Mouse (Mus musculus) limb, embryonic 10.5 days (tissue): Measurements from ENCODE around the gene Sema4a. TPM values are rescaled to one million over a fixed set of nuclear protein-coding genes. Genes with fewer than 3 reads are reported as not detected.

ENCODE experiments used
- DNase-seq: peaks from one replicate; pipeline ENCODE4 v3.0.0-alpha.2; 2017; ENCODE audit warnings: low spot score
- H3K27ac ChIP-seq: fragments of 300-500 bp; sonication (generic); 2 replicates; pipeline ENCODE4 v1.5.1; 2016; ENCODE audit warnings: mild to moderate bottlenecking
- H3K27me3 ChIP-seq: fragments of 300-500 bp; sonication (generic); 2 replicates; pipeline ENCODE4 v1.6.1; 2016; ENCODE audit warnings: low read depth, mild to moderate bottlenecking; ENCODE audit not compliant: poor library complexity, severe bottlenecking
- H3K36me3 ChIP-seq: fragments of 300-500 bp; sonication (generic); 2 replicates; pipeline ENCODE4 v1.6.1; 2016; ENCODE audit warnings: mild to moderate bottlenecking, moderate library complexity
- H3K4me1 ChIP-seq: fragments of 300-500 bp; sonication (generic); 2 replicates; pipeline ENCODE4 v1.6.1; 2016
- H3K4me3 ChIP-seq: fragments of 300-500 bp; sonication (generic); 2 replicates; pipeline ENCODE4 v1.5.1; 2016; ENCODE audit warnings: mild to moderate bottlenecking, moderate library complexity
- H3K9me3 ChIP-seq: fragments of 300-500 bp; sonication (generic); replicated peaks from 2 replicates; pipeline ENCODE4 v1.6.1; 2016; ENCODE audit warnings: mild to moderate bottlenecking
- WGBS: fragments of 180-500 bp; shearing (Covaris S2); methylation state at CpG from one replicate; pipeline ENCODE4 v1.1.7; 2016; 5-methylcytosine and 5-hydroxymethylcytosine counted together
- polyA plus RNA-seq: library from polyadenylated mRNA; unstranded; fragments of >200 nt; fragmentation: Nextera tagmentation; extraction: Ambion mirVana; gene quantifications from 2 replicates; pipeline ENCODE4 v1.2.1, GENCODE M21; 2016

Gene Sema4a
- 4.7 and 6.7 TPM in 2 replicates for polyA plus RNA-seq

DNA sequence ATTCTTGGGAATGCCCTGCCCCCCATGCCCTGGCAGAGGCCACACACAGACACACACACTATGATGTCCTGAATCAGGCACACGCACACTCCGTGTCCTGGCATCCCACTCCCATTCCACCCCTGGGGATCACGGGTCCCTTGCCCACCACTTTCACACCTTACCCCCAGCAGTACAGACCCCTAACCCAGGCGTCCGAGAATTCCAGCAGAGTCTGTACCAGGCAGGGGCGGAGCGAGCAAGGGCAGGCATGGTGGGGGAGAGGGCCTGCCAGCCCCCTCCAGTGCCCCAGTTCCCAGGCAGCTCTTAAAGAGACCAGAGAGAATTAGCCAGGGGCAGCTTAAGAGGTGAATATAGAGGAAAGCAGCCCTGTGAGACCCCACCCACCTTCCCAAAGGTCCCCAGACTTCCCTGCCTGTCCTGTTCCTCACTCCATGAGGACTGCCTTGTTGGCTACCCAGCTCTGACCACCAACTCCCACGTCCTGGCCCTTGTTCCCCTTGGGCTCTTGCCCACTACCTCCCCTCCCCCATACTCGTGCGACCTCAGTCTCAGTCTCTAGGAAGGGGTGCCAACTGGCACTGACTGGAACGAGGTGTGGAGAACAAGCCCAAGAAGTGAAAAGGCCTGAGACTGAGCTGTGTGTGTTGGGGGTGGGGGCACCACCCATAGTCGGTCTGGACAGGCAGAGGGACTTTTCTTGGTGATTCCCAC is at the start of gene Sema4a:
Sema4a (minus strand) TSS at position 200 of the 714 bp plus-strand sequence.
- Histone ChIP-seq H3K4me3 (0 out of 2 replicates have a peak within 1 kb of the TSS, but pooled peaks have one; percentile 15), H3K27ac (peak within 1 kb of the TSS; percentile 36), H3K4me1 (peaks cover 30% of the 10 kb centered on the region), H3K36me3 (no peaks in the 10 kb centered on the region), H3K9me3 (no peaks in the 10 kb centered on the region), H3K27me3 (peaks cover 58% of the 10 kb centered on the region)
- 43% methylated on average over 12 of the region's 12 CpGs for WGBS
- no peak for DNase-seq

GRCm38 (mm10) chr3:88509692-88510420 is 48.9 kb upstream of the Sema4a start, which contains the start of gene Lmna:
Lmna (minus strand) TSS chr3:88509956.
- 0 out of 2 replicates have a peak, but pooled peaks cover 1% of the 10 kb centered on the region for H3K27me3 ChIP-seq
- H3K9me3 ChIP-seq, result no peaks in the 10 kb centered on the region
- H3K27ac ChIP-seq, result peak within 1 kb of the TSS; percentile 91
- H3K4me1 ChIP-seq, result peaks cover 69% of the 10 kb centered on the region
- 1% methylated on average over 31 of the region's 31 CpGs for WGBS
- DNase-seq, result peak; percentile 96
- H3K36me3 ChIP-seq, result no peaks in the 10 kb centered on the region
- peak within 1 kb of the TSS; percentile 50 for H3K4me3 ChIP-seq

DNA sequence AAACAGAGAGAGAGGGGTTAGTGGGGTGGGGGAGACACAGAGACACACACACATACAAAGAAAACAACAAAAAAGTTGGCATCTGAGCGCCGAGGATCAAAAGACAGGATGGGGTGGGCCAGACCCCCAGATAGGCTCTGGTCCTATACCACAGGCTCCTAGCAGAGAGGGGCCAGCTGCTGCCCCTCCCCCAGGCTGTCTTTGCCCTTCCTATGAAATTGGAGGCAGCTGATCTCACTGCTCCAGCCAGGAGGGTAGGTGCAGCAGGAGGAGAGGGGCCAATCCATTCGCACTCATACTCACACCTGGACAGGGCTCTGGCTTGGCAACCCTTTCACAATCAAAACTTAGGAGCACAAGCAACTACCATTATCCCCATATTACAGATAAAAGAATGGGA is 48.3 kb upstream of the Sema4a start:
- Histone ChIP-seq H3K4me3 (peak overlapping the region; percentile 50), H3K4me1 (peaks cover 70% of the 10 kb centered on the region), H3K9me3 (no peaks in the 10 kb centered on the region), H3K27me3 (0 out of 2 replicates have a peak, but pooled peaks cover 4% of the 10 kb centered on the region), H3K27ac (peak overlapping the region; percentile 91), H3K36me3 (no peaks in the 10 kb centered on the region)
- 78% methylated on average over 3 of the region's 3 CpGs for WGBS
- no peak for DNase-seq

DNA sequence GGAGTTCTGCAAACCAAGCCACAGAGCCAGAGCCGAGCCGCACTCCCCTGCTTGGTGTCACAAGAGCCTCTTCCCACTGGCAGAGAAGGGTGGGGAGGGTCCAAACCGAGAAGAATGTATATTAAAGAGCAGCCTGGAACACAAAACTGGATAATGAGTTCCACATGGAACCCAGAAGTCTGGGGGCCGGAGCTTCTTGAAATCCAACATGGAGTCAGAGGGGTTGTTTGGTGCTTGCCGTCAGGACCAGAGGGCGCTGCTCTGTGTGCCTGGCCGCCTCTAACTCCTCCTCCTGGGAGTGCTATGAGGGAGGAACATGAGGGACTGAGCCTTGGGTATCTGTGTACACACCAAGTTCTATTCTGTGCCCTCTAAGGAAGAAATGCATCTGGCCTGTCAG is 44.8 kb upstream of the Sema4a start:
- WGBS, result 28% methylated on average over 7 of the region's 7 CpGs
- Histone ChIP-seq H3K9me3 (no peaks in the 10 kb centered on the region), H3K4me1 (peaks cover 63% of the 10 kb centered on the region), H3K36me3 (0 out of 2 replicates have a peak, but pooled peaks cover 2% of the 10 kb centered on the region), H3K27me3 (peaks cover 39% of the 10 kb centered on the region), H3K4me3 (peak overlapping the region; percentile 21; the same call in 1 of the 2 replicates), H3K27ac (peak overlapping the region; percentile 81)
- no peak for DNase-seq

GRCm38 (mm10) chr3:88505081-88505480 is 44.1 kb upstream of the Sema4a start:
- H3K27ac ChIP-seq, result peak overlapping the region; percentile 81
- WGBS, result 77% methylated on average over 6 of the region's 6 CpGs

DNA sequence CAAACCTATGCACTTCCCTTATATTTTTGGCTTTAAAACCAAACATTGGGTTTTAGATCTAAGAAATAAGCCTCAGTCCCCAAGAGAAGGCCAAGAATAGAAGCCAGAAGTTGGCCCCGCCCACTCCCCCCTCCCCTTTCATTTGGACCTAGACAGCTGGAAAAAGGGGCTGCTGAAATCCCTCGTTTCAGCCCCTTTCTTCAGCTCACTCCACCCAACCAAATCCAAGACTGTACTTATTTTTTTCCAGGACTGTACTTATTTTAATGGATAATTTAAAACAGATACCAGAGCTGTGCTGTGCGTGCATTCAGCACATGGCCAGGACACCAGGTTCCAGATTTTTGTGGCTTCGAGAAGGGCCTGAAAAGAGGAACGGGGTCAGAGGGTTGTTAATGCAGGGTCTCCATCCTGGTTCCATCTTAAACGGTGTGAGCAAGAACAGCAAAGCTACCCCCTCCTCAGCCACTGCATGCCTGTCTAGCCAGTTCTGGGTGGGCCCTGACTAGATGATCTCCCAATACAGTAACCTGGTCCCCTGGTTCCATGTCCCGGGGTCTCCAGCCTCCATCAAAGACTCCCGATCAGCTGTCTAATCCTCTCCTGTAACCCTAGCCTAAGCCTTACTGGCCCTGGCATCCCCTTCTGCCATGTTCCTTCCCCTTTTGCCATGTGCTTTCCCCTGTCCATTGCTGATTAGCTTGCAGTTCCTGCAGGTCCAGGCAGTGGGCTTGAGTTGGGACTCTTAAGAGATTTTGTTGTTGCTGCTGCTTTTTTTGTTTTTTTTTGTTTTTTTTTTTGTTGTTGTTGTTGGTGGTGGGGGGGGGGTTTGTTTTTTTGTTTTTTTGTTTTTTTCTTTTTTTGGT is 43.1 kb upstream of the Sema4a start:
- Histone ChIP-seq H3K27me3 (peaks cover 48% of the 10 kb centered on the region), H3K9me3 (no peaks in the 10 kb centered on the region), H3K27ac (peak overlapping the region; percentile 42; the same call in 1 of the 2 replicates), H3K4me1 (peaks cover 47% of the 10 kb centered on the region), H3K36me3 (0 out of 2 replicates have a peak, but pooled peaks cover 2% of the 10 kb centered on the region), H3K4me3 (no peak overlapping the region)
- WGBS, result 53% methylated on average over 8 of the region's 8 CpGs
- no peak for DNase-seq

More at GRCm38 (mm10) chr3:88505081-88505480, 44.1 kb upstream of the Sema4a start:
- Histone ChIP-seq H3K4me3 (no peak overlapping the region), H3K4me1 (peaks cover 57% of the 10 kb centered on the region), H3K36me3 (0 out of 2 replicates have a peak, but pooled peaks cover 2% of the 10 kb centered on the region), H3K9me3 (no peaks in the 10 kb centered on the region), H3K27me3 (peaks cover 46% of the 10 kb centered on the region)
- DNase-seq, result no peak

- Histone ChIP-seq H3K9me3 (no peaks in the 10 kb centered on the region), H3K27ac (no peak overlapping the region), H3K4me3 (peak overlapping the region; percentile 64), H3K27me3 (peaks cover 48% of the 10 kb centered on the region), H3K36me3 (0 out of 2 replicates have a peak, but pooled peaks cover 2% of the 10 kb centered on the region), H3K4me1 (peaks cover 46% of the 10 kb centered on the region)
- no peak for DNase-seq
- WGBS, result 21% methylated on average over 4 of the region's 4 CpGs
These were observed 42.5 kb upstream of the Sema4a start for GRCm38 (mm10) chr3:88503505-88503863.

DNA sequence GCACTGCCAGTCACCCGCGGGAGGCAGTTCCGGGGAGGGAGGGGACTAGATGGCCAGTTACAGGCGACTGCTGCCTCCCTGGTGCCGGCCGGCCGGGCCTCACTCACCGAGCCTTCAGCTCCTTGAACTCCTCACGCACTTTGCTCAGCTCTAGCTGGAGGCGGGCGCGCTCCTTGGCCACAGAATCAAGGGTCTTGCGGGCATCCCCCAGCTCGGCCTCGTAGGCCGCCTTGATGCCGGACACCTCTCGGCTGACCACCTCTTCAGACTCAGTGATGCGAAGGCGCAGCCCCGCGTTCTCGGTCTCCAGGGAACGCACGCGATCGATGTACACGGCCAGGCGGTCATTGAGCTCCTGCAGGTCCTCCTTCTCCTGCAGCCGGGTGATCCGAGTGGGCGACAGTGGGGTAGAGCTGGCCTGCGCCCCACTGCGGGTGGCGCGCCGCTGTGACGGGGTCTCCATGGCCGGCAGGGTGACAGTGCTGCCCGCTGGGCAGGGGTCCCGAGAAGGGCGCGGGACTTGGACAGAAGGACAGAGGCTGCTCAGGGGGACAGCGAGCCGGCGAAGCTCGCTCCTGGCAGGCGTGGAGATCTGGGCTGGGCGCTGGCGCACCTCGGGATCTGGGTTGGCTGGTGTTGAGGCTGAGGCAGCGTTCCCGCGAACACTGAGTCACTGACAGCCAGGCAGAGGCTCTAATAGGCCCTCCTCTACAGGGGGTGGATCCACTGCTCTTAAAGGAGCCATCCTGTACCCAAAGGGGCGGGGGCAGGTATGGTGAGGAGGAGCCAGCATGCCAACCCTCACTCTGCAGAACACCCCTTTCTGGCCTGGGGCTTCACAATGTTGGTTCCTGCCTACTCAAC is 41.9 kb upstream of the Sema4a start:
- Histone ChIP-seq H3K4me1 (peaks cover 46% of the 10 kb centered on the region), H3K27me3 (peaks cover 48% of the 10 kb centered on the region)

GRCm38 (mm10) chr3:88502031-88502571 is 41.1 kb upstream of the Sema4a start:
- 11% methylated on average over 11 of the region's 11 CpGs for WGBS
- Histone ChIP-seq H3K36me3 (0 out of 2 replicates have a peak, but pooled peaks cover 2% of the 10 kb centered on the region), H3K9me3 (no peaks in the 10 kb centered on the region), H3K27ac (peak overlapping the region; percentile 73), H3K4me3 (peak overlapping the region; percentile 64), H3K4me1 (peaks cover 47% of the 10 kb centered on the region), H3K27me3 (peaks cover 48% of the 10 kb centered on the region)
- DNase-seq, result no peak

More for the DNA sequence above, 41.9 kb upstream of the Sema4a start:
- peak; percentile 70 for DNase-seq
- peak overlapping the region; percentile 64 for H3K4me3 ChIP-seq
- WGBS, result under 1% methylated on average over 55 of the region's 55 CpGs
- H3K36me3 ChIP-seq, result 0 out of 2 replicates have a peak, but pooled peaks cover 2% of the 10 kb centered on the region
- peak overlapping the region; percentile 73 for H3K27ac ChIP-seq
- H3K9me3 ChIP-seq, result no peaks in the 10 kb centered on the region

DNA sequence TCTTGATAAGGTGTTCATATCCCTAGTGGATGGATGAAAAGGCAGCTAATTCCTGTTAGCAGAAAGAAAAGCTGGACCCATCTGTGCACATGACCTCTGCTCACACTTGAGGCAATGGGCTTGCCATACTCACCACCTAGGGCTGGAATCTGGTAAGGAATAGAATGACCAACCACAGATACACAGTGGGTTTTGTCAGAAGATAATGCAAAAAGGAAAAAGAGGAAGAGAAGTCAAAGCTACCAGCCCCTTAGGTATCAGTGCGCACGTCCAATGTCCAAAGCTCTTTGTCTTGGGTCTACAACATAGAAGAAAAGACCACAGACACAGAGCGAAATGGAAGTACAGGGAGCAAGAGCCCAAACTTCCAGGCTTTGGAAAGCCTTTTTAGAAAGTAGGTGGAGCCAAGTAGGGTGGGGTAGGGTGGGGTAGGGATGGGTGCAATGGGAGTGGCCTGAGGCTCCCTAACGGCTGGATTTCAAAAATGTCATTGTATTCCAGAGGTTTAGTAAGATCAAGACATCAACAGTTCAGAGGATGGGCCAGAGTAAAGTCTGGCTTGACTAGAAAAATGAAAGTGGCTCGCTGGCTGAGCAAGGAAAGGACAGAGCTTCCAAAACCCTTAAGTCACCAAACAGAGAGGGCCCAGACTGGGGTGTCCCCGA is 40.5 kb upstream of the Sema4a start:
- H3K36me3 ChIP-seq, result 0 out of 2 replicates have a peak, but pooled peaks cover 2% of the 10 kb centered on the region
- peak overlapping the region; percentile 73 for H3K27ac ChIP-seq
- 58% methylated on average over 6 of the region's 6 CpGs for WGBS
- peaks cover 48% of the 10 kb centered on the region for H3K27me3 ChIP-seq
- H3K4me1 ChIP-seq, result peaks cover 42% of the 10 kb centered on the region
- H3K4me3 ChIP-seq, result peak overlapping the region; percentile 64
- no peaks in the 10 kb centered on the region for H3K9me3 ChIP-seq
- no peak for DNase-seq
